Comparison of ENCODE assay signal across 8 mouse cellular contexts in genomic region chr8:47989211-47989610, GRCm38 (mm10). TPM values are rescaled to one million over a fixed set of nuclear protein-coding genes. Genes with fewer than 3 reads are reported as not detected.
DNase-seq lines count a peak whose midpoint lies in the region; ATAC-seq and TF ChIP-seq lines count a peak whose summit lies in the region.

No protein-coding gene starts in this region.

- H3K27me3 ChIP-seq in embryonic facial prominence, embryonic 14.5 days (replicated peaks; ENCODE audit: control insufficient read depth, insufficient read depth, low read length): no peaks in the 10 kb centered on the region
- H3K27me3 ChIP-seq in limb, embryonic 10.5 days (ENCODE audit: low read depth, poor library complexity, severe bottlenecking): no peaks in the 10 kb centered on the region
- H3K27me3 ChIP-seq in neural tube, embryonic 14.5 days (ENCODE audit: control insufficient read depth, insufficient read depth, low read length): no peaks in the 10 kb centered on the region

- TF ChIP-seq POLR2A in lung, adult 2 months (IDR thresholded peaks at IDR 0.05; ENCODE audit: borderline replicate concordance, extremely low read depth, low read depth, low read length): no peak

- no peak for ATAC-seq in embryonic facial prominence, embryonic 14.5 days (ENCODE audit: low read depth)
- ATAC-seq in neural tube, embryonic 14.5 days (ENCODE audit: low read depth): no peak
- ATAC-seq in CD4-positive, CD25-positive, alpha-beta regulatory T cell, adult 4 months: no peak

- no peaks in the 10 kb centered on the region for H3K36me3 ChIP-seq in embryonic facial prominence, embryonic 14.5 days (ENCODE audit: control insufficient read depth, insufficient read depth, low read length)
- H3K36me3 ChIP-seq in limb, embryonic 10.5 days: no peaks in the 10 kb centered on the region
- no peaks in the 10 kb centered on the region for H3K36me3 ChIP-seq in neural tube, embryonic 14.5 days (ENCODE audit: control insufficient read depth, insufficient read depth, low read length)

- no peak for DNase-seq in lung, adult 2 months
- DNase-seq in lung, postnatal 25 days (ENCODE audit: low spot score): no peak
- DNase-seq in embryonic facial prominence, embryonic 14.5 days (ENCODE audit: low spot score): no peak
- no peak for DNase-seq in limb, embryonic 10.5 days (ENCODE audit: low spot score)
- DNase-seq in frontal cortex, adult 2 months (ENCODE audit: extremely low spot score in 1 of 2, low spot score in 1 of 2): no peak
- DNase-seq in thymus, postnatal 36 days: no peak

- WGBS in lung, adult 2 months: 16% methylated on average over 8 of the region's 8 CpGs
- WGBS in embryonic facial prominence, embryonic 14.5 days: 16% methylated on average over 8 of the region's 8 CpGs
- 17% methylated on average over 8 of the region's 8 CpGs for WGBS in limb, embryonic 10.5 days
- 24% methylated on average over 8 of the region's 8 CpGs for WGBS in neural tube, embryonic 14.5 days

- H3K27ac ChIP-seq in embryonic facial prominence, embryonic 14.5 days (replicated peaks; ENCODE audit: low read depth, low read length): no peak overlapping the region
- peak overlapping the region; percentile 97 for H3K27ac ChIP-seq in limb, embryonic 10.5 days
- H3K27ac ChIP-seq in neural tube, embryonic 14.5 days (ENCODE audit: low read depth, low read length): no peak overlapping the region

- peak overlapping the region; percentile 75 for H3K4me3 ChIP-seq in lung, adult 2 months (replicated peaks; ENCODE audit: extremely low read depth, low read depth, low read length)
- peak overlapping the region; percentile 90 for H3K4me3 ChIP-seq in embryonic facial prominence, embryonic 14.5 days (ENCODE audit: low read depth, low read length)
- H3K4me3 ChIP-seq in limb, embryonic 10.5 days: peak overlapping the region; percentile 97
- peak overlapping the region; percentile 76 for H3K4me3 ChIP-seq in neural tube, embryonic 14.5 days (ENCODE audit: low read depth, low read length)

- no peak for TF ChIP-seq CTCF in lung, adult 2 months (IDR thresholded peaks at IDR 0.05; ENCODE audit: insufficient read depth, low read length)

- peaks cover 14% of the 10 kb centered on the region; the same call in 1 of the 2 replicates for H3K4me1 ChIP-seq in lung, adult 2 months (ENCODE audit: control insufficient read depth, insufficient read depth, low read length)
- H3K4me1 ChIP-seq in embryonic facial prominence, embryonic 14.5 days (ENCODE audit: control insufficient read depth, insufficient read depth, low read length): peaks cover 43% of the 10 kb centered on the region
- peaks cover 75% of the 10 kb centered on the region for H3K4me1 ChIP-seq in limb, embryonic 10.5 days
- H3K4me1 ChIP-seq in neural tube, embryonic 14.5 days (ENCODE audit: control insufficient read depth, insufficient read depth, low read length): peaks cover 22% of the 10 kb centered on the region; the same call in 1 of the 2 replicates

- H3K9me3 ChIP-seq in embryonic facial prominence, embryonic 14.5 days (ENCODE audit: control insufficient read depth, low read length): no peaks in the 10 kb centered on the region
- H3K9me3 ChIP-seq in limb, embryonic 10.5 days (replicated peaks): no peaks in the 10 kb centered on the region
- no peaks in the 10 kb centered on the region for H3K9me3 ChIP-seq in neural tube, embryonic 14.5 days (ENCODE audit: control insufficient read depth, low read length)

- peak overlapping the region; percentile 92 for H3K9ac ChIP-seq in embryonic facial prominence, embryonic 14.5 days (ENCODE audit: low read depth, low read length)
- peak overlapping the region; percentile 72 for H3K9ac ChIP-seq in neural tube, embryonic 14.5 days (replicated peaks; ENCODE audit: low read depth, low read length)

- H3K4me2 ChIP-seq in embryonic facial prominence, embryonic 14.5 days (ENCODE audit: low read depth, low read length): peak overlapping the region; percentile 96
- H3K4me2 ChIP-seq in neural tube, embryonic 14.5 days (ENCODE audit: low read depth, low read length): peak overlapping the region; percentile 87

RNA-seq across cellular contexts. Expression of gene Wwc2, which starts 1.5 kb away (rescaled TPM):
- 24.7 and 25.5 TPM in 2 replicates for polyA plus RNA-seq in lung, adult 2 months (2012; rRNA removed)
- polyA plus RNA-seq in embryonic facial prominence, embryonic 14.5 days (2014; fragmentation: Nextera tagmentation; extraction: Ambion mirVana): 12.5 and 12.7 TPM in 2 replicates
- 9.7 and 11.7 TPM in 2 replicates for polyA plus RNA-seq in limb, embryonic 10.5 days (2016; fragmentation: Nextera tagmentation; extraction: Ambion mirVana)
- polyA plus RNA-seq in neural tube, embryonic 14.5 days (2014; fragmentation: Nextera tagmentation; extraction: Ambion mirVana): 5.6 and 6.9 TPM in 2 replicates
- polyA plus RNA-seq in frontal cortex, adult 2 months (2012; rRNA removed): 9.1 and 9.5 TPM in 2 replicates
- polyA plus RNA-seq in CD4-positive, CD25-positive, alpha-beta regulatory T cell, adult 4 months (2017; shearing (Covaris generic)): under 1 TPM; 0.24 to 0.31 TPM
